Mouse (Mus musculus): ENCODE data around the gene Hhipl2. TPM values are rescaled to one million over a fixed set of nuclear protein-coding genes. Genes with fewer than 3 reads are reported as not detected.

Hhipl2 gene
- polyA plus RNA-seq (2015; fragmentation: Nextera tagmentation; extraction: Ambion mirVana), result not detected in 2 replicates

DNA sequence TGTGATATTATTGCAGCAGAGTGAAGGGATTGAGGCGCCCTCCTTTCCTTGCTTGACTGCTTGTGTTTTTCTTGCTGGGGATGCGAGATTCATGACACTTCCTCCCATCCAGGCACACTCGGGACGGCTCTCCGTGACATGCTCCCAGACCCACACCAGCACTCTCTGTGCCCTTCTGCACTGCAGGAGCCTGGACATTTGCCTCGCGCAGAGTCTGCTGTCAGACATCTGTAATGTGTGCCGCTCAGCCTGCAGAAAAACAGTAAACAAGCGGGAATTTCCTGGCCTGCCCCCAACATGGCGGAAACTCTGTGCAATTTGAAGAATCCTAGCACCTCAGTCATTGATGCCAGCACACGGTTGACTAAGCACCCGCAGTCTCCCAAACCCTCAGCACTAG, at the start of gene Hhipl2:
TSS of gene Hhipl2 (plus strand) at position 343 of the 400 bp plus-strand sequence.
- Histone ChIP-seq H3K9me3 (ENCODE audit: control insufficient read depth, low read length) (no peaks in the 10 kb centered on the region), H3K4me3 (ENCODE audit: low read depth, low read length) (no peak within 1 kb of the TSS), H3K9ac (ENCODE audit: low read length) (no peak within 1 kb of the TSS), H3K36me3 (ENCODE audit: control insufficient read depth, insufficient read depth, low read length) (no peaks in the 10 kb centered on the region), H3K27me3 (ENCODE audit: control insufficient read depth, insufficient read depth, low read length) (no peaks in the 10 kb centered on the region; the same call in 1 of the 2 replicates), H3K4me2 (replicated peaks; ENCODE audit: low read depth) (no peak within 1 kb of the TSS), H3K4me1 (replicated peaks; ENCODE audit: control insufficient read depth, insufficient read depth) (no peaks in the 10 kb centered on the region), H3K27ac (replicated peaks) (no peak within 1 kb of the TSS)
- WGBS, result 72% methylated on average over 12 of the region's 12 CpGs
- no peak for DNase-seq (ENCODE audit: low spot score)
- TF ChIP-seq EP300 (optimal IDR thresholded peaks at IDR 0.05) (no peak), CTCF (IDR thresholded peaks at IDR 0.05; ENCODE audit: low read depth) (no peak)
- ATAC-seq (ENCODE audit: low FRiP score, low TSS enrichment), result no peak

DNA sequence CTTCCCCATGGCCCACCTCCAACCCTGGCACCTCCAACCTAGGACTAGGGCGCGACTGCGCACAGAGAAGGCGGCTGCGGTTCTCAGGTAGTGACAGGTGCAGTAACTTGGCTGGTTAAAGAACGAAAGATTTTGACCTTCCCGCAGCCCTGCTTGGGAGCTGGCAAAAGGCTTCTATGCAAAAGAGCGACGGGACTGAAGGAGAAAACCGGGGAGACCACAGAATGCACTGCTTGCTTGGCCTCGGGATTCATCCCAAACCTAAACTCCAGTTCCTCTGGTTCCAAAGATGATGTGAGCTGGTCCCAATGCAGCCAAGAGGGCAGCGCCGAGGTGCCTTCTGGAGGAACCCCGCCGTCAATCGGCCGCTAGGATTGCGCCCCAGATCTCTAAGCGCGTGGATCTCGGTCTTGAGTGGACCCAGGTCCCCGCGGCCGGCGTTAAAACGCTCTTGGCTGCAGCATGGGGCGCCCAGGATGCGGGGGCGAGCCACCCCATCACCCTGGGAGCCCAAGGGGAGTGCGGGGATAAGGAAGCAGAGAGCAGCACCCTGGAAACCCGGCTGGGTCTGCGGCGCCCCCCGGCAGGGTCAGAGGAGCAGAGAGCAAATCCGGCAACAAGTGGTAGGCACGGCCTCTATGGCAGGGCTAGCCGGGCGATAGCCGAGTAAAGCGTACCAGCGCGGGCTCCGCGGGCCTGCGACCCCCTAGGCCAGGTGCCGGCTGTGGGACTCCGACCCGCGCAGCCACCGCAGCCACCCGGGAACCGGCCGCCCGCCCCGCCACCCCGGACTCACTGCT, 49.2 kb upstream of the Hhipl2 start:
- peaks cover 5% of the 10 kb centered on the region; the same call in 1 of the 2 replicates for H3K4me1 ChIP-seq (replicated peaks; ENCODE audit: control insufficient read depth, insufficient read depth)
- H3K9ac ChIP-seq (ENCODE audit: low read length), result peak overlapping the region; percentile 96
- peak overlapping the region; percentile 97 for H3K4me2 ChIP-seq (replicated peaks; ENCODE audit: low read depth)
- peaks cover 7% of the 10 kb centered on the region for H3K36me3 ChIP-seq (ENCODE audit: control insufficient read depth, insufficient read depth, low read length)
- TF ChIP-seq EP300 (optimal IDR thresholded peaks at IDR 0.05) (no peak), CTCF (IDR thresholded peaks at IDR 0.05; ENCODE audit: low read depth) (no peak)
- no peaks in the 10 kb centered on the region for H3K27me3 ChIP-seq (ENCODE audit: control insufficient read depth, insufficient read depth, low read length)
- ATAC-seq (ENCODE audit: low FRiP score, low TSS enrichment) (peak; percentile 48), DNase-seq (ENCODE audit: low spot score) (peak; percentile 48)
- H3K27ac ChIP-seq (replicated peaks), result peak overlapping the region; percentile 87
- under 1% methylated on average over 55 of the region's 56 CpGs for WGBS
- H3K9me3 ChIP-seq (ENCODE audit: control insufficient read depth, low read length), result no peaks in the 10 kb centered on the region
- peak overlapping the region; percentile 88 for H3K4me3 ChIP-seq (ENCODE audit: low read depth, low read length)

DNA sequence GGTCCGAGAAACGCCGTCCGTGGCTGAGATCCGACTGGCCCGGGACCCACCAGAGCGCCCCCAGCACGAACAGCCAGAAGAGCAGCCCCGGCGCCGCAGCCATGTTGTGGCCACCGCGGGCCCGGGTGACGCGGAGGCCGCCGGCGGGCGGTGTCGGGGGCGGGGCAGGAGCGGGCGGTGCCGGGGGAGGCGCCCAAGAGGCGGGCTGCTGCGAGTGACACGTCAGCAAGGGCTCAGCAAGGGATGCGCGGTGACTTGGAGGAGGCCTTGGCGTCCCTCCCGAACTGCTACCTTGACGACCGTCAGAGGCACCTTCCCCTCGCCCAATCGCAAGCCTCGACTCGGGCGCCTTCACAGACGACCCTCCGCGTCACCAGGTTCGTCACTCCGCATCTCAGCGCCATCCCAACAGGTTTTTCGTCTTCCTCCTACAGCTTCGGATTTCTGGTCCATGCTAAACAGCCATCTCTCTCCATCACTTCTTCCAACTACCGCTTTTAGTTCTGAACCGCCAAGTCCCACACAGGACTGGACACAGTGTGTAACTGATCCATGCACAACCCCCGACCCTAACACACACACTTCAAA, 48.5 kb upstream of the Hhipl2 start, which contains the start of gene Mia3:
TSS of gene Mia3 (minus strand) at position 127 of the 588 bp plus-strand sequence.
- peak within 1 kb of the TSS; percentile 97 for H3K4me2 ChIP-seq (replicated peaks; ENCODE audit: low read depth)
- no peaks in the 10 kb centered on the region for H3K27me3 ChIP-seq (ENCODE audit: control insufficient read depth, insufficient read depth, low read length)
- H3K9me3 ChIP-seq (ENCODE audit: control insufficient read depth, low read length), result no peaks in the 10 kb centered on the region
- peak; percentile 98 for ATAC-seq (ENCODE audit: low FRiP score, low TSS enrichment)
- TF ChIP-seq CTCF (IDR thresholded peaks at IDR 0.05; ENCODE audit: low read depth) (peak; percentile 25; the same call in 1 of the 2 replicates), EP300 (optimal IDR thresholded peaks at IDR 0.05) (no peak)
- DNase-seq (ENCODE audit: low spot score), result peak; percentile 95
- peaks cover 5% of the 10 kb centered on the region; the same call in 1 of the 2 replicates for H3K4me1 ChIP-seq (replicated peaks; ENCODE audit: control insufficient read depth, insufficient read depth)
- H3K9ac ChIP-seq (ENCODE audit: low read length), result peak within 1 kb of the TSS; percentile 96
- H3K27ac ChIP-seq (replicated peaks), result peak within 1 kb of the TSS; percentile 87
- peak within 1 kb of the TSS; percentile 88 for H3K4me3 ChIP-seq (ENCODE audit: low read depth, low read length)
- peaks cover under 1% of the 10 kb centered on the region for H3K36me3 ChIP-seq (ENCODE audit: control insufficient read depth, insufficient read depth, low read length)
- under 1% methylated on average over 48 of the region's 51 CpGs for WGBS

DNA sequence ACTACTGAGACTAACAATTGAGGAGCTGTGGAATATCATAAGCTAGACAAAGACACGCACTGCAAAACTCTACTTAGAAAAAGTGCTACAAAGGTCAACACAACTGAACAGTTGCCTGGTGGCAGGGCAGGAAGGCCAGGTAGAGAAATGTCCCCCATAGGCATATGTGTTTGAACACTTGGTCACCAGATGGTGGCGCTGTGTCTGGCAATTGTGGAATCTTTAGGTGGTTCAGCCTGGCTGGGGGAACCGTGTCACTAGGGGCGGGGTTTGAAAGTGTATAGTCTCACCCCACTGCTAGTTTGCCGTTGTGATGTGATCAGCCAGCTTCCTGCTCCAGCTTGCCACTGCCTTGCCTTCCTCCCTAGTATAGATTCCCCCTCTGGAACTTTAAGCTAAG, 43.3 kb upstream of the Hhipl2 start:
- Histone ChIP-seq H3K9ac (ENCODE audit: low read length) (no peak overlapping the region), H3K4me2 (replicated peaks; ENCODE audit: low read depth) (no peak overlapping the region), H3K9me3 (ENCODE audit: control insufficient read depth, low read length) (0 out of 2 replicates have a peak, but pooled peaks cover 3% of the 10 kb centered on the region), H3K4me1 (replicated peaks; ENCODE audit: control insufficient read depth, insufficient read depth) (peaks cover 3% of the 10 kb centered on the region; the same call in 1 of the 2 replicates), H3K27ac (replicated peaks) (no peak overlapping the region), H3K36me3 (ENCODE audit: control insufficient read depth, insufficient read depth, low read length) (no peaks in the 10 kb centered on the region), H3K4me3 (ENCODE audit: low read depth, low read length) (no peak overlapping the region), H3K27me3 (ENCODE audit: control insufficient read depth, insufficient read depth, low read length) (no peaks in the 10 kb centered on the region)
- TF ChIP-seq EP300 (optimal IDR thresholded peaks at IDR 0.05) (no peak), CTCF (IDR thresholded peaks at IDR 0.05; ENCODE audit: low read depth) (peak; percentile 25; the same call in 1 of the 2 replicates)
- 76% methylated on average over 5 of the region's 5 CpGs for WGBS
- DNase-seq (ENCODE audit: low spot score), result no peak
- ATAC-seq (ENCODE audit: low FRiP score, low TSS enrichment), result no peak

DNA sequence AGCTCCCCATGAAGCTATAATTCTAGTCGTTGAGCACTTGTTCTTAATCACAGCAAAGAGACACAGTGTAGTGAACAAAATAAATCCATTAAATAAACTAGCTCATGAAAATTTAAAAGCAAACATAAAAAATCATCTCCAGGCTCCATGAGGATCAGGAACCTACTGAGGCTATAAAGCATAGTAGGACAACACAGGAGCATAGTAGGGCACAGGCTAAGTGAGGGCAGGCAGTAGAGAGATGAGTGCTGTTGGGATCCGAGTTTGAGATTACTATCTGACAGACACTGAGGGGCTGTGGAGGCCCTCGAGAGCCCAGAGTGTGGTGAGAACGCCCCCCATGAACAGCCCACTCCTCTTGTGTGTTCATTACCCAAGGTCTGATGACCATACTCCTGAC, 41.0 kb upstream of the Hhipl2 start:
- Histone ChIP-seq H3K4me3 (ENCODE audit: low read depth, low read length) (no peak overlapping the region), H3K27ac (replicated peaks) (no peak overlapping the region), H3K36me3 (ENCODE audit: control insufficient read depth, insufficient read depth, low read length) (no peaks in the 10 kb centered on the region), H3K9me3 (ENCODE audit: control insufficient read depth, low read length) (0 out of 2 replicates have a peak, but pooled peaks cover 3% of the 10 kb centered on the region), H3K27me3 (ENCODE audit: control insufficient read depth, insufficient read depth, low read length) (no peaks in the 10 kb centered on the region), H3K9ac (ENCODE audit: low read length) (no peak overlapping the region), H3K4me1 (replicated peaks; ENCODE audit: control insufficient read depth, insufficient read depth) (no peaks in the 10 kb centered on the region), H3K4me2 (replicated peaks; ENCODE audit: low read depth) (no peak overlapping the region)
- TF ChIP-seq EP300 (optimal IDR thresholded peaks at IDR 0.05) (no peak), CTCF (IDR thresholded peaks at IDR 0.05; ENCODE audit: low read depth) (no peak)
- 74% methylated on average over 4 of the region's 4 CpGs for WGBS
- ATAC-seq (ENCODE audit: low FRiP score, low TSS enrichment) (no peak), DNase-seq (ENCODE audit: low spot score) (no peak)

Measured in stomach, postnatal 0 days (tissue).